Mouse (Mus musculus) megakaryocyte, embryonic 14.5 days (primary cell): ENCODE results near the gene Coq9.

ENCODE experiments used
- FLI1 ChIP-seq: IDR thresholded peaks from 2 replicates; pipeline ENCODE4 v1.6.1; 2012; ENCODE audit warnings: low read length, inconsistent platforms, mixed read lengths
- GATA1 ChIP-seq: IDR thresholded peaks from 3 replicates; pipeline ENCODE4 v1.6.1; 2012; ENCODE audit warnings: mixed read lengths, low read length, inconsistent platforms, borderline replicate concordance

DNA sequence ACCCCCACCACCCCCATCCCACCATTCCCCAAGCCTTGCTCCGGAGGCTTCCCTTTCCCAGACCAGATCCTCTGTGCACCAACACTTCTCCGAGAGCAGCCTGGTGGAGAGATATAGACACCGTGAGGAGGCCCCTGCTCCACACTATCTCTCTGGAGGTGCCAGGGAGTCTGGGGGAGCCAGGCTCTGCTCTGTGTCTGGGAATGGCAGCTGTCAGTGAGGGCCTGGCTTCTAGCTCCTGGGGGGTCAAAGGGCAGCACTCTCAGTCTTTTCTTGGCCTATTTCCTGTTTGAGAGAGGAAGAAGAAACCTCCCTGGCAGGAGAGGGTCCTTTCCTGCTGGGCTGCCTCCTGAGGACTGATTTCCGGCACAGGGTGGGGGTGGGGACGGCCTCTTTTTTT lies 62.9 kb downstream of the Coq9 start:
- TF ChIP-seq FLI1 (no peak), GATA1 (no peak)
